Mouse (Mus musculus): ENCODE measurements at regions not wholly inside any gene's neighbourhood (a gene's known extent, or its start where the extent isn't known, plus 50 kb on each side); places are given as distances from the start of the nearest gene placed in this dataset.

DNA sequence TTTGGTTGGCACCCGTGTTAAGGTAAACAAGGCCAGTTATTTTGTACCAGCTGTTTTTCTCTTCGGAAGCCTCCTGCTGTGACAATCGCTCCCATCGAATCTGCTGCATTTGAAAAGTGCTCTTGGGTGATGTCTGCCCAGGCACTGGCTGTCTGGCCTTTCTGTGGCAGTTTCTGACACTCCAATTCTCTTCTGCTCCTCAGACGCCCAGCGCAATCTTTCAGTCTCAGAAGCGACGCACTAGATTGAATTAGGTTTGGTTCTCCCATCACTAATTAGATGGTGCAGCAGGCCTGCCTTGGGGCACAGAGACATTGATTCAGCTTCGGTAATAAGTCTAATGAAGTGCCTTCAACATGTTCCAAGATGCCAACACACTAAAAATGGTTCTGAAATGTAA lies 197.7 kb upstream of the Zc3h12c start:
- no peak overlapping the region for H3K4me2 ChIP-seq (replicated peaks; ENCODE audit: low read depth, low read length, severe bottlenecking)
- H3K9me3 ChIP-seq (ENCODE audit: control insufficient read depth, low read length): no peaks in the 10 kb centered on the region
- H3K27me3 ChIP-seq (ENCODE audit: control insufficient read depth, insufficient read depth, low read length): no peaks in the 10 kb centered on the region
- no peak for TF ChIP-seq POLR2A (IDR thresholded peaks at IDR 0.05; ENCODE audit: borderline replicate concordance, extremely low read depth, insufficient read depth, insufficient read length)
- DNase-seq (ENCODE audit: low spot score): no peak
- ATAC-seq (ENCODE audit: low FRiP score, low read depth): no peak
- H3K36me3 ChIP-seq (ENCODE audit: control insufficient read depth, insufficient read depth, low read length): no peaks in the 10 kb centered on the region
- 54% methylated on average over 9 of the region's 9 CpGs for WGBS
- no peak overlapping the region for H3K9ac ChIP-seq (ENCODE audit: low read depth, low read length, severe bottlenecking)
- no peak overlapping the region for H3K4me3 ChIP-seq (replicated peaks; ENCODE audit: low read length)
- no peak overlapping the region for H3K27ac ChIP-seq (replicated peaks; ENCODE audit: low read depth, low read length)
- peaks cover 2% of the 10 kb centered on the region; the same call in 1 of the 2 replicates for H3K4me1 ChIP-seq (ENCODE audit: control insufficient read depth, insufficient read depth, low read length)

DNA sequence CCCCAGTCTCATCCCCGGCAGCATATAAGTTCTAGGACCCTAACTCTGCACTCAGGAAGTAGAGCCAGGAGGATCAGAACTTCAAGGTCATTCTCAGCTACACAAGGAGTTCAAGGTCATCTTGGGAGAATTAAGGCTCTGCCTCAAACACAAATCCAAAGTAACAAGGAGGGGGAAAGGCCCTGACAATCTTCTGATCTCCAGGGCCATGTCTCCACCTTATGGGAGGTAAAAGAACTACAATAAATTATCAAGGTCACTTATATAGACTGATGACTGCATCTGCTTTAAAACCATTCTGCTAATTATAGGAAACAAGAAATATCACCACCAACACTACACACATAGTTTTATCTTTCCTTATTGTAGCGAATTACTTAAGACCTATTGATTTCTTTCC lies 193.2 kb upstream of the Zc3h12c start:
- ATAC-seq (ENCODE audit: low FRiP score, low read depth): no peak

DNA sequence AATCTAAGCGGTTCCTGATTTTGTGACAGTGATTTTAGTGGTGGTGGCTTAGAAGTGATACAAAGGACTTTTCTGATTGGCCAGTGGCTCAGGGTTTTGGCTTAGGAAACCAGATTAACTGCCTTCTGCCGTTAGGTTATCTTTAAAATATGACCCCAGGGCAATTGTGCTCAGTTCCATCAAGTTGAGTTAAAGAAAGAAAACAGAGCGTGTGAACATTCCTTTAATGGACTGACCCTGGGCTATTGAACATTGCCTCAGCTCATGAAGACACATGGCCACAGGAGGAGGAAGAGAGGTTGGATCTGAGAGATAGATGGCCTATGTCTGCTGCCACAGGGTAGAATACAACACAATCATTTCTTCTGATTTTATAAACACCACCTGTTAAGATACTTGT lies 191.0 kb upstream of the Zc3h12c start:
- H3K27me3 ChIP-seq (ENCODE audit: control insufficient read depth, insufficient read depth, low read length): no peaks in the 10 kb centered on the region
- H3K27ac ChIP-seq (replicated peaks; ENCODE audit: low read depth, low read length): no peak overlapping the region
- no peak overlapping the region for H3K4me2 ChIP-seq (replicated peaks; ENCODE audit: low read depth, low read length, severe bottlenecking)
- H3K9me3 ChIP-seq (ENCODE audit: control insufficient read depth, low read length): no peaks in the 10 kb centered on the region
- ATAC-seq (ENCODE audit: low FRiP score, low read depth): no peak
- WGBS: 49% methylated on average over 3 of the region's 3 CpGs
- no peaks in the 10 kb centered on the region for H3K4me1 ChIP-seq (ENCODE audit: control insufficient read depth, insufficient read depth, low read length)
- H3K36me3 ChIP-seq (ENCODE audit: control insufficient read depth, insufficient read depth, low read length): no peaks in the 10 kb centered on the region
- DNase-seq (ENCODE audit: low spot score): no peak
- no peak for TF ChIP-seq POLR2A (IDR thresholded peaks at IDR 0.05; ENCODE audit: borderline replicate concordance, extremely low read depth, insufficient read depth, insufficient read length)
- no peak overlapping the region for H3K9ac ChIP-seq (ENCODE audit: low read depth, low read length, severe bottlenecking)
- H3K4me3 ChIP-seq (replicated peaks; ENCODE audit: low read length): no peak overlapping the region

More for the DNA sequence above, 193.2 kb upstream of the Zc3h12c start:
- no peak overlapping the region for H3K27ac ChIP-seq (replicated peaks; ENCODE audit: low read depth, low read length)
- H3K4me2 ChIP-seq (replicated peaks; ENCODE audit: low read depth, low read length, severe bottlenecking): no peak overlapping the region
- WGBS: 82% methylated on average over 2 of the region's 2 CpGs
- H3K27me3 ChIP-seq (ENCODE audit: control insufficient read depth, insufficient read depth, low read length): no peaks in the 10 kb centered on the region
- DNase-seq (ENCODE audit: low spot score): no peak
- TF ChIP-seq POLR2A (IDR thresholded peaks at IDR 0.05; ENCODE audit: borderline replicate concordance, extremely low read depth, insufficient read depth, insufficient read length): no peak
- H3K9ac ChIP-seq (ENCODE audit: low read depth, low read length, severe bottlenecking): no peak overlapping the region
- H3K36me3 ChIP-seq (ENCODE audit: control insufficient read depth, insufficient read depth, low read length): no peaks in the 10 kb centered on the region
- no peaks in the 10 kb centered on the region for H3K9me3 ChIP-seq (ENCODE audit: control insufficient read depth, low read length)
- no peaks in the 10 kb centered on the region for H3K4me1 ChIP-seq (ENCODE audit: control insufficient read depth, insufficient read depth, low read length)
- H3K4me3 ChIP-seq (replicated peaks; ENCODE audit: low read length): no peak overlapping the region

DNA sequence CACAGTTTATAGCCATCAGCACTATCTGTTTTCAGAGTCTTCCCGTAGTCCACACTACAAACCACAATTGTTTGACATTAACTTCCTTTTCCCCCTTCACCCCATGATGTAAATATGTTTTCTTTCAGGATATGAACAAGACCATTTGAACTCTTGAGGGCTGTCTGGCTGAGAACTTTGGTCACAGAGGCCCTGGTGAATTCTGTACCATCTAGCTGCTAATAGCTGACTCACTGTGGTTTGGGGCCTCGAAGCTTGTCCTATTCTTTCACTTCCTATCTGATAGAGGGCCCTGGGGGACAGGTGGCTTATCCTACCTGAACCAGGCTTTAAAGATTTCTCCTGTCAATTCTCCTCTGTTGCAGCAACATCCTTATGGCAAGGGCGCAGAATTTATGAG lies 188.2 kb upstream of the Zc3h12c start:
- Histone ChIP-seq H3K9me3 (ENCODE audit: control insufficient read depth, low read length) (no peaks in the 10 kb centered on the region), H3K9ac (ENCODE audit: low read depth, low read length, severe bottlenecking) (no peak overlapping the region), H3K27ac (replicated peaks; ENCODE audit: low read depth, low read length) (no peak overlapping the region), H3K36me3 (ENCODE audit: control insufficient read depth, insufficient read depth, low read length) (no peaks in the 10 kb centered on the region), H3K27me3 (ENCODE audit: control insufficient read depth, insufficient read depth, low read length) (no peaks in the 10 kb centered on the region), H3K4me1 (ENCODE audit: control insufficient read depth, insufficient read depth, low read length) (no peaks in the 10 kb centered on the region), H3K4me2 (replicated peaks; ENCODE audit: low read depth, low read length, severe bottlenecking) (no peak overlapping the region), H3K4me3 (replicated peaks; ENCODE audit: low read length) (no peak overlapping the region)
- WGBS: 85% methylated on average over 3 of the region's 3 CpGs
- TF ChIP-seq POLR2A (IDR thresholded peaks at IDR 0.05; ENCODE audit: borderline replicate concordance, extremely low read depth, insufficient read depth, insufficient read length): no peak
- DNase-seq (ENCODE audit: low spot score) (no peak), ATAC-seq (ENCODE audit: low FRiP score, low read depth) (no peak)

DNA sequence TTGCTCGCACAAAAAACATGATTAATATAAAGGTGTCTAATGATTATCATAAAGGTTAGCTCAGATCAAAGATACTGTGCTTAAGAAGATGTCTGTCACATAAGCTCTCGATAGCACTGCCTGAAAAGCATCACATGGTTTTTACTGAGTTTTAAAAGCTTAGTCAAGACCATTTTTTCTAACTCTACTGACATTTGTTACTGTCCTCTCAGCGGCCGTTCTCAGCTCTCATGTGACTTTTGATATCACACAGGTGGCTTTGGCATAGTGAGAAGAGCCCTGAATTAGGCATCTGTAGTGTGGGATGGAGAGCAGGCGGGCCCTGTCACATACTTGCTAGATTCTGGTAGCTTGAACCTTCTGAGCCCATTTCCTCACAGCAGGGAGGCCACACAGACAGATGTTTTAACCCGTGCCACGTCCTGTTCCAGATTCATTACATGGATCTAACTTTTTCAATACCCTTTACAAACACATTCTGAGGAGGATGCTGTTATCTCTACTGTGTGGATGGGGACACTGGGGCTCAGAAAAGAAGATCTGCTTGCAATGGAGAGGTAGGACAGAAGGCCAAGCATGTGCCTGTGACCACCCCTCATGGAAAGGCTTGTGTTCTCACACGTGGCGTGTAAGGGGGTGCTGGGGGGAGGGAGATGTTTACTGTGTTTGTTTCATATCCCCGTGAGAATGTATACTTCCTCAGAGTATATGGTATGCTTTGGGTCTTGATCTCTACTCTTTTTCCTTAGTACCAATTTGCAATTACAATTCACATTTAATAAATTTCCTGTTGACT lies 187.0 kb upstream of the Zc3h12c start:
- H3K27me3 ChIP-seq (ENCODE audit: control insufficient read depth, insufficient read depth, low read length): no peaks in the 10 kb centered on the region
- no peak overlapping the region for H3K9ac ChIP-seq (ENCODE audit: low read depth, low read length, severe bottlenecking)
- H3K36me3 ChIP-seq (ENCODE audit: control insufficient read depth, insufficient read depth, low read length): no peaks in the 10 kb centered on the region
- no peaks in the 10 kb centered on the region for H3K4me1 ChIP-seq (ENCODE audit: control insufficient read depth, insufficient read depth, low read length)
- H3K4me3 ChIP-seq (replicated peaks; ENCODE audit: low read length): no peak overlapping the region
- no peak overlapping the region for H3K27ac ChIP-seq (replicated peaks; ENCODE audit: low read depth, low read length)
- H3K4me2 ChIP-seq (replicated peaks; ENCODE audit: low read depth, low read length, severe bottlenecking): no peak overlapping the region
- TF ChIP-seq POLR2A (IDR thresholded peaks at IDR 0.05; ENCODE audit: borderline replicate concordance, extremely low read depth, insufficient read depth, insufficient read length): no peak
- 48% methylated on average over 10 of the region's 10 CpGs for WGBS
- no peaks in the 10 kb centered on the region for H3K9me3 ChIP-seq (ENCODE audit: control insufficient read depth, low read length)
- ATAC-seq (ENCODE audit: low FRiP score, low read depth): no peak
- DNase-seq (ENCODE audit: low spot score): no peak

All from limb, embryonic 14.5 days (tissue).